Mouse (Mus musculus) 3134 (cell line): ENCODE measurements around the gene Pola2.
A peak's percentile ranks its signal among the peaks of the same experiment; 100 is the strongest.

ENCODE experiments used
- DNase-seq: peaks from one replicate; pipeline ENCODE4 v3.0.0-alpha.2; 2011; ENCODE audit warnings: low spot score; ENCODE audit not compliant: insufficient read length; ENCODE audit errors: extremely low read depth

The Pola2 gene

DNA sequence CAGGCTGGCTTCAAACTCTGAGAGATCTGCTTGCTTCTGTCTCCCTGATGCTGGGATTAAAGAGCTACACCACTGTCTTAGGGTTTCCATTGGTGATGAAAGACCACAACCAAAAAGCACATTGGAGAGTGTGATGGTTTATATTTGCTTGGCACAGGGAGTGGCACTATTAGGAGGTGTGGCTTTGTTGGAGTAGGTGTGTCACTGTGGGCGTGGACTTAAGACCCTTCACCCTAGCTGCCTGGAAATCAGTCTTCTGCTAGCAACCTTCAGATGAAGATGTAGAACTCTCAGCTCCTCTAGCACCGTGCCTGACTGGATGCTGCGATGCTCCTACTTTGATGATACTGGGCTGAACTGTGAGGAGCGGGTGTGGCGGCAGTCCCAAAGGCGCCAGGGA, 25.5 kb downstream of the Pola2 start:
- no peak for DNase-seq

DNA sequence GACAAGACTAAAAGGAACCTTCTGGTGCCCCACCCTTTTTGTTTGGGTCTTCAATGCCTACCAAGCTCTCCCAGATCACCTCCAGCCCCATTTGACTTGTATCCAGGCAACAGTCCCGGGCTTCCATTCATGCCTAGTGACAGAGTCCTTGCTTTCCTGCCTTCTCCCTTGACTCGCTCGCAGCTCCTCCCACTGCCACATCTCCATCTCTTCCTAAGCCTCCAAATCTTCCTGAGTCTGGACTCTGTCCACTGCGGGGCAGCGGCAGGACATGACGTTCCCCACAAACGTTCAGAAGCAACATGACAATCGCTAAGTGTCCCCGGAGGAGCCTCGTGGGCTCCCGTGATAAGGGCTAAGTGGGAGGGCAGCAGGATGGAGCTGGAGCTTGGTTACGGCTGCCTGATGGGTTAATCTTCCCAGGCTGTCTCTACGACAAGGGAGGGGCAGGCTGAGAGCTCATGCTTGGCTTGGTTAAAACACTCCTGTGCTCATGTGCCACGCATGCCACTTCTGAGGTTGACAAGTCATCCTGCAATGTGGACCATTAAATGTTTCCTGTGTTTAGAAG, 26.1 kb downstream of the Pola2 start:
- DNase-seq, result no peak

DNA sequence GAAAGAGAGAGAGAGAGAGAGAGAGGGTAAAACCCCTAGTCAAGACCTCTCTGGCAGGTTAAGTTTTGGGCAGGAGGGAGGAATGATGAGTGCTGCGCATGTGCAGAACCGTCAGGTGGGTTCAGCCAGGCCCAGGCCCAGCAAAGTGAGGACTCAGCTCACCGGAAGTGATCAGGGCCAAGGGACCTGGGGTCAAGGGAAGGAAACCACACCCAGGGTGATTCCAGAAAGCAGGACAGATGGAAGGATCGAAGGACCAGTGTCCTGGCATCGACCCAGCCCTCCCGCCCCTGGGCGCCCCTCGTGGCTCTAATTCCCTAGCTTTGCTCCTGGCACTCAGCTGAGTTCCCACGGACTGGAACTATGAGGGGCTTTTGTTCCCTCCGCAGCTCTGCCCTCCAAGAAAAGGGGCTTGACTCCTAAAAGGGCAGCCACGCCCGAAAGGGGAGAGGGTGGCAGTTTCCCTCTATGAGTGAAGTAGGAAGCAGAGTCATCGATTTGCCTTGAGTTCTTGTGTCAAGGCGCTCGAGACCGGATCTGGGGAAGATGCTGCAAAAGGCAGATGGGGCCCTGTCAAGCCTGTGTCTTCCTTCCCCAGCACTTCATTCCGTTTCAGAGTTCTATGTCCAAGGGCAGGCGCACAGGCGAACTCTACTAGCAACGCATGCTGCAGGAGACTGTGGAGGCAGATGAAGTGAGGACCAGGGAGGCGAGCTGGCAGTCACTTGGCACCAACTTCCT, 26.7 kb downstream of the Pola2 start:
- no peak for DNase-seq

DNA sequence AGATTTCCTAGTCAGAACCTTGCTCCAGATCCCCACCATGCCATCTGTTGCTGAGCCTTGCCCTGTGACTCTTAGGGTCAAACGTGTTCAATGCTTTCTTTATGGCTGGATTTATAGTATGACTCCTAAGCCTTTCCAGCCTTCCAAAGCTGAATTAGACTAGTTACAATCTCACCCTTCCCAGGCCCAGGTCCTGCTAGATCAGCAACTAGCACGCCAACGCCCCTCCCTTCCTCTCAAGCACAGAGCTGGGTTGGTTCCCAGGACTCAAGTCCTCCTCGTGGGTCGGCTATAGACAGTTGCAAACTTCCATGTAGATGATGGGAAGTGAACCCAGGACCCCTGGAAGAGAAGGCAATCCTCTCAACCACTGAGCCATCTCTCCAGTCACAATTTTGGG, 28.3 kb downstream of the Pola2 start:
- DNase-seq, result no peak

DNA sequence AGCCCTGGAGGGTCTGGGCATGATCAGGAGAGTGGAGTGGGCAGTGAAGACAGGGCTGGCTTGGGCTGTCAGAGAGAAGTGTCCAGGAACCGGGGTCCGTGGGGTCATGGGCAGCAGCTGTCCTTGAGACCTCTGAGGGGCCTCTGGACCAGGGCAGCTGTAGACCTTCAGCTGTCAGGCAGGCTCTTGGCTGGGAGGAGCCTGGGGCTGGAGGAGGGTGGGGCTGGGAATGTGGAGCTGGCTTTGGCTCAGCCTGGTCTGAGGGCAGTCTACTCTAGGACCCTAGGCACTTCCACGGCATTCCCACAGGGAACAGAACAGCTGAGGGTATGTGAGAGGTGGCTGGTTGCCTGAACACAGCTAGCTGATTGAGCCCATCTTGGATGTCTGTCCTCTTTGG, 28.7 kb downstream of the Pola2 start:
- DNase-seq, result no peak

DNA sequence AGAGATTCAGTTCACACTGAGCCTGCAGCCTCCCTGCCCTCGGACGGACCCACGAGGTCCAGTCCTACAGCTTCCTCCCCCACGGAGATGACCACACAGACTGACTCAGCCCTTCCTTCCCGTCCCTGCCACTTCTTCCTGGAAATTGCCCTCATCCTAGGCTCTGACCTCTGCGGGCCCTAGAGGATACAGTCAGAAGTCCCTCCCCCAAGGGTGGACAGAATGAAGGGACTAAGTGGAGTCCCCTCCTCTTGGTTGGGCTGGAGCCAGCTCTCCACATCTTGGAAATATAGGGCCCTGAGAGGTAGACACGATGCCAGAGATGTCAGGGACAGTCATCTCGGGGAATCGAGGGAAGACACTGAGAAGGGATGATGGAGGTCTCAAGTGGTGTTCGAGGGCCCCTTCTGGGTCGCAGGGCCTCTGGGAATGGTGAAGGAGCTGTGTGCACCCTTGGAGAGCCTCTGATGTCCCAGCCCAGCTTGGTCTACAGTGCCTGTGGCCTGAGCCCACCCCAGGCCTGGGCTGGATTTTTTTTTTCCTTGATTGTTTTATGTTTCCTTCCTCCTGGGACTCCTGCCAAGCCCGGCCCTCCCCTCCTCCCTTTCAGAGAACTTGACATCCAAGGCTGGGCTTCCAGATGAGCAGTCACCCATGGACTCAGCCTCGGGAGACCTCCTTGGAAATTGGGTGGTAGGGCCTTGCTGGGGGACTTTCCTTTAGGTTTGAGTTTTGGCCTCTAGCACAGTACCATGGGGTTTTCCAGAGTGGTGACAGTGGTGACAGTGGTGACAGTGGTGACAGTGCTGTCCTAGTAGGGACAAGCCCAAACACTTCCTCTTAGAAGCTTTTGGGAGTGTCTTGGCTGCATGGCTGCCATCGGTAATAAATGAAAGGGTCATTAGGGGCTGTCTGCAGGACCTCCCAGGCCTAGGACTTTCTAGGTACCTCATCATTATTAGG, 34.1 kb downstream of the Pola2 start:
- DNase-seq, result no peak

DNA sequence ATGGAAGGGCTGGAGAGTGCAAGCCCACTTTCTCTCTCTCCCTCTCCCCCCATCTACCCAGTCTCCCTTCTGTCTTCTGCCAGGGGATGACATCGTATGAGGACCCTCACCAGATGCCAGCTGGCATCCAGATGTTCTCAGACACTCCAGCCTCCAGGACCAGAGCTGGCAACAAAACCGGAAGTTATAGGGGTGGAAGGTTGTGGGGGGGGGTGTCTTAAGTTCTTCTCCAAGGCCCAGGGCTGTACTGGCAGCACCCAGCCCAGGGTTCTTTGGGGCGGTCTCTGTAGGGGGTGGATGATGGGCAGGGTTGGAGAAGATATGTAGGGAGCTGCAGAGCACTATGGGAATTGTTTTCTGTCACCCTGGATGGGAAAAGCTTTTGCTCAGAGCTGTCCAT, 35.5 kb downstream of the Pola2 start:
- DNase-seq, result no peak

DNA sequence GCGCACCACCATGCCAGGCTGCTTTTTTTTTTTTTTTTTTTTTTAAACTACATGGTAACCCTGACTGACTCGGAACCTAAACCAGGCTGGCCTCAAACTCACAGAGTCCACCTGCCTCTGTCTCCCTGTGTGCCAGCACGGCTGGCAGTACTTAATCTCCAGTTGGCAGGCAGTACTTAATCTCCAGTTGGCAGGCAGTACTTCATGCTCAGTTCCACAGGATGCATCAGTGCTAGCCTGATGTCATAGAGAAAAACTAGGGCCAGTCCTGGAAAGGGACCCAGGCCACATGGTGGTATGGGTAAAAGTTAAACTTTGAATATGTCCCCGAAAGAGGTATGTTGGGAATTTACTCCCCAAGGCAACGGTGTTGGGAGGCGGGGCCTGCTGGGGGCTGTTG, 35.9 kb downstream of the Pola2 start:
- DNase-seq, result no peak

DNA sequence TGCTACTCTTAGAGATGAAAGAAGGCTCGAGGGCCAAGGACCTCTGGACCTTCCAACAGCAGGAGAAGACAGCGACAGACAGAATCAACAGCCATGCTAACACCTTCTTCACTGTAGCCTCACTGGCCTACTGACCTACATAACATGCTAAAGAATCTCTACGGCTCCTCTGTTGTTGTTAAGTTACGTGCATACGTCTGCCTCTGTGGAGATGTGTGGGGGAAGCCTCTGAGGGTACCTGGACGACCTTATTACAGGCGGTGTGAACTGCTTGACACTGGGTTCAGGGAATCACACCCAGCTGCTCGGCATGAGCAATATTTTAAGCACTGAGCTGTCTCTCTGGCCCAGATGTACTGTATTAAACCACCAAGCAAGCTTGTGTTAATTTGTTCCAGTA, 36.5 kb downstream of the Pola2 start:
- DNase-seq, result no peak

DNA sequence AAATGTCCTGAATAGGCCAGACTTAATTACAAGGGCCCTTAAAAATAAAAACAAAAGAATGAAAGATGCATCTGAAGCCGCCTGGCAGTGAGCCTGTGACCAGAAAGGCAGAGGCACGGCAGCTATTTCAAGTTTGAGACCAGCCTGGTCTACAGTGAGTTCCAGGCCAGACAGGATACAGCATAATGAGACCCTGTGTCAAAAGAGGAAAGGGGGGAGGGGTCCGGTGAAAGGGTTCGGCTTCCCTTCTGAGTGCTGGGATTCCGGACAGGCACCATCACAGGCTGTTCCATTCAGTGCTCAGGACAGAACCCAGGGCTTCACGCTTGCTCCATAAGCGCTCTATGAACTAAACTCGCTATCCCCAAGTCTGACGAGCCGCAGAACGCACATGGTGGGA, 37.0 kb downstream of the Pola2 start:
- no peak for DNase-seq

DNA sequence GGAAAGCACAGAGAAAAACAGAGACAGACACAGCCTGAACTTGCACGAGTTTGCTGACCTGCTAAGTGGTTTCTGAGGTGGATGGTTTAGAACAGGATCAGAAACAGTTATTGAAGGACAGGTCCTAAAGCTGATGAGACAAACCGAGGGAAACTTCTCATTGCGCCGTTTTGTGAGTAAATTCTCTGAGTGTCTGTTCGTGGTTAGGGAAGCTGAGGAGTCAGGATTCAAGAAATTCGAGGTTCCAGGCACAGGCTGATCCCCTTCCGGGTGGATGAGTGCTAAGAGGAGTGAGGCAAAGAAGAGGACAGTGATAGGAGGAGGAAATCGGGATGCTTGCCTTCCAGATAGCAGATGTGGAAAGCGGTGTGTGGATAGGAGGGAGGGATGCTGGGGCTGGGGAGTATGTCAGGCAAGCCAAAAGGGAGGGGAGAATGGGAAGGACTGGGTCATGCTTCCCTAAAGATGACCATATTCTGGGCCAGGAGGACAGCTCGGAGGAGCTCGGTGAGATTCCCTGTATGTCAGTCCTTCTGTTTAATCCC, 38.6 kb downstream of the Pola2 start:
- DNase-seq, result no peak

DNA sequence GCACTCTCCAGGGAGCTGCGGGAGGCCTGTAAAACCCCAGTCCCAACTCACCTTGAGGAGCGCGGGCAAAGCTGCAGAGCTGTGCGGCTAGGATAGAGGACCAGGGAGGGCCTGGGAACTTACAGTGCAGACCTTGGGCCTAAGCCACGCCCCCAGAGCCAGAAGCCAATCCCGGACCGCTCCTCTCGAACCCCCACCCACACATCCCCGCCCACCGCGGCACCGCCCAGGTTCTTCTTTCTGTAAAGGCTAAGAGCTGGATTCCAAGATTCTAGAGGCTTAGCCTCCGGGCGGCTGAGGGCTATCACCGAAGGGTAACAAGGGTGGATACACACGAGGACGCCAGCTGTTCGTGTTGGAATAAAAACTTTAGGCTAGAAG, 39.3 kb downstream of the Pola2 start, which contains the start of gene Cdc42ep2:
Gene Cdc42ep2, minus strand, starts transcription at position 104 of the 381 bp plus-strand sequence.
- DNase-seq, result peak; percentile 96

DNA sequence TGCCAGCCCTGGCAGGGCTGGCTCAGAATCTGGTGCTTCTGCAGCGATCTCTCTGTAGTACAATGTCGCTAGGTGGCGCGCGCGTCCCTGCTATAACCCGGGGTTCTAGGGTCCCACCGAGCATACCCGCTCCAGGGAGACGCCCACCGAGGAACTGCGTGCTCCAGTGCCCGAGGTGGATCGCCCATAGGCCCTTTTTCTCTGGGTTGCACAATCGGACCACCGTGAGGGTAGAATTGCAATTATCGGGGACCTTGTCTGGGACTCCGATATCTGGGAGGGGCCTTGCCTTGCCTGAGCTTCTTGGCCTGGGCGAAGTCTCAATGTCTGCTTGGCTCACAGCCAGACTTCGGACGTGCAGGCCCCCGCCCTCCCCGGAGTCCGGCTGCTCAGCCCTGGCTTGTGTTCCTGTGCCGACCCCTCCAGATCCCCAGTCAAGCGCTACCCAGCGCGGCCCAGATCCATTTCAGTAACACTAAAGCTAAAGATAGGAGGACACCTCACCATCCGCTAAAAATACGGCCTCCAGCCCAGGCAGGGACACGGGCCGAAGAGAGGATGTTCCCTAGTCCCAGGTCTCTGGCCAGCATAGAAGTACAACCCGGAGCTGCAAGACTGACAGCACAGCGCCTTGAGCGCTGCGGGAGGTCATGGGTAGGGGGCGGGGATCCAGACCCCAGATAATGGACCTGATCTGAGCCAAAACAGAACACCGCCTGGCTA, 39.9 kb downstream of the Pola2 start:
- DNase-seq, result peak; percentile 82

DNA sequence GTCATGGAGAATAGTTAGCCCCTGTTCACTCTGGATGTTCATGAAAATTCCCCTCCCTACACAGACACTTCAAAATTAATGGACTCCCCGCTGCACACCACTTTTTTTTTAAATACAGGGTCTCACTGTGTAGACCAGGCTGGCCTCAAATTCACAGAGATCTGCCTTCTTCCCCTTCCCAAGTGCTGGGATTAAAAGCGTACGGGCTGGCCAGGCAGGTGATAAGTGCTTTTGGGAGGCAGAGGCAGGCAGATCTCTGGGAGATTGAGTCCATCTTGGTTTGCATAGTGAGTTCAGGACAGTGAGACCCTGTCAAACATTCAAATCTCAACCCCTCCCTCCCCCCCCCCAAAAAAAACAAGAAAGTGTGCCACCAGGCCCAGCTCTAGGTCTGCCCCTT, 41.0 kb downstream of the Pola2 start:
- DNase-seq, result no peak

DNA sequence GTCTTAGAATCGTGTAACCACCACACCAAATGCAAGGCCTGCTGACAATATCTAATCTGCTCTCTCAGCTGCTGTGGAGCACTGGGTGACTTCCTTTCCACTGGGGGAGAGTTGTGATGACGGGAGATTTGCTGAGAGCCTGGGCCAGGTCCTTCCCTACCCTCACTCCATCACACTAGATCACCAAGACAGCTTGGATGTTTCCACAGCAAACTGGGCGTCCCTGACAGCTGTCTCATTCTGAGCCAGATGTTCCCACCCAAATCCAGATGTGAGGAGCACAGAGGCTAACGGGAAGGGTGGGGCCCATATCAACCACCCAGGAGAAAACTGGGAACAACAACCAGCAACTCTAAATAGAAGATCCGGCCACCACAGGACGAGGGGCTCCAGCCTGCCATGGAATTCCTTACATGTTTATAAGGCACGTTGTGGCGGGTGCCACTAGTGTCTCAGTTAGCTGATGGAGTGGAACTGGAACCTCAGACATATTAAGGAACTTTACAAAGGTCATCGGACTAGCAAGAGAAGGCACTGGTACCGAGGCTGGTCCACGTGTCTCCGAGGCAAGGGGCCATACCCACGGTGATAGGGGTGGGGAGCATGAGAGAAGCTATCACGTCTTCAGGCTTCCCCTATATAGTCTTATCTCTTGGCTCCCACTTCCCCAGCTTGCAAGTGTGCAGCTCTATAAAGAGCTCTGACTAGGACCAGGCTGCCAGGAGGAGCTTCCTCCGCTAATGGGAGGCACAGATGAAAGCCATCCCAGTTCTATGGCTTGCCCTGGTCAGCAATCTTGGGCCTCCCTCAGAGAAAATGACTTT, 41.7 kb downstream of the Pola2 start:
- DNase-seq, result no peak

DNA sequence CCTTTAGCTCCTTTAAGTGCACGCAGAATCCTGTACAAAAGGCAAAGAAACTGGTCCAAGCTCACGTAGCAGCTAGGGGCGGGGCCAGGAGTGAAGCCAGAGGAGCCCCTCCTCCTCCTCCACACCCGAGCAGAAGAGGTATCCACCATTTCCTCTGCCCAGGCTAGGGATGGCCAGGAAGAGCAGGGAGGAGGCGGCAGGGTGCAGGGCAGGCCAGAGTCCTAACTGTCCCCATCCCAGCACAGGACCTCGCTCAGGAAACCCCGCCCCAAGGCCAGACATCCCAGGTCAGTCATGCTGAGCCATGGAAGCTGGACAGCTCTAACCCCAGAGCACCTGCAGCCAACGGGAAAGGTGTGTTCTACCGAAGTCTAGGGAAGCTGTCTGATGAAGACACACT, 42.3 kb downstream of the Pola2 start:
- no peak for DNase-seq

DNA sequence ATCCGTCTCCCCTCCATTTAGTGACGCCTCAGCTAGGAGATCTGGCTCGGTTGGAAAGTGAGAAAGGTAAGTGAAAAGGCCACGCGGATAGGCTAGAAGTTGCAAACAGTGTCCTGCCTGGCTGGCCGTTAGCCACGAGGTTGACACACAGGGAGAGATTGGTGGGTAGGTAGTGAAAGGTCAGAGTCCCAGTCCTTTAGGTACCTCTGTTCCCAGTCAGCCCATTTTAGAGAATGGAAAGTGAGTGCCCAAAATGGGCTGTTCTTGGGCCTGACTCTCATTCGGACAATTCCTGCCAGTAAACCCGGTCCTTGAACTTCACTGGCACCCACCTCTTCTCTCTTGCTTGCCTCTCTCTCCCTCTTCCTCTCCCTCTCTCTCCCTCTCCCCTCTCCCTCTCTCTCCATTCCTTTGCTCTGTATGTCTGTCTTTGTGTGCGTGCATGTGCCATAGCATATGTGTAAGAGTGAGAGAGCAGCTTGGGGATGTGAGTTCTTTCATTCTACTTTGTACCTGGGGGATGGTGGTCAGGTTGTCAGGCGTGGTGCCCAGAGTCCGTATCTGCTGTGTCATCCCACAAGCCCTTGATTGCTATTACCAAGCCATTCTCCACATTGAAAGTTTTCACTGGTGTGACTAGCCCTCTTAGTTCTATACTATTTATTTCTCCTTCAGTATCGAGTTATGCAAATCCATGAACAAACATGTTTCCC, 50.8 kb downstream of the Pola2 start, which contains the start of gene Dpf2:
Gene Dpf2, minus strand, starts transcription at position 4 of the 713 bp plus-strand sequence.
- no peak for DNase-seq

DNA sequence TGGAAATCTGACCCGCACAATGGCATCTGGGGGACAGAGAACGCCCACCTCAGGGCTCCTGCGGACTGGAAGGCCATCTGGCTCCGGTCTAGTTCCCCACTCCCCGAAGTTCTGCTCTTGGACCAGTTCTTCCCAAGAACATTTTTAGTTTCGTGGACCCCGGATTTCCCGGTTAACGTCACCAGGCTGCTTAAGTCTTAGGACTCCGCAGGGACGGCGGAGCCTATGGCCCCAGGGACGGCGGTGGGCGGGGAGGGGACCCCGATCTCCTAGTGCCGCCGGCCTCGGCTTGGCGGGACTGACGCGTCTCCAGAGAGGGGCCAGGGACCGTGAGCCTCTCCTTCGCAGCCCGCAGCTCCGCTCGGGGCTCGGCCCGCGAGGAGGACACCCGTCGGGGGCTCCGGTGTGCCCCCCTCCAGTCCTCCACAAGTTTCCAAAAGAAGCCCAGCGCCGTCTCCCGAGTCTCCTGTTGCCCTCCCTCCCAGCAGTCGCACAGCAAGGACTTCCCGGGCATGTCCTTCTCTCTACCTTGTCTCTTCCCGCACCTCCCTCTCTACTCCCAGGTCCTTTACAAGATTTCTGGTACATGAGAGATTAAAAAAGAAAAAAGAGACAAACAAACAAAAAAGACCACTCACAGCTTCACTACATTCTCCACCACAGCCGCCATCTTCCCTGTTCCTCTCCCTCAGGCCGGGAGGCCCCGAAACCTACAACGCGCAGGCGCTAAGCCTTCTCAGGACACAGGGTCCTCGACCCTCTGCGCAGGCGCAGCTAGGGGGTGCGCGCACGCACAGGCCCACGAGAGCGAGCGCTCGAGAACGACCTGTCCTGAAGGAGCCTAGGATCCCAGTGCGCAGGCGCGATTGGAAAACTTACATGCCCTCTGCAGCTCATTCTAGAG, 51.6 kb downstream of the Pola2 start:
- peak; percentile 99 for DNase-seq
